Mouse (Mus musculus): ENCODE results near the gene Lama4.

- TF ChIP-seq CTCF (IDR thresholded peaks at IDR 0.05; ENCODE audit: borderline replicate concordance, control insufficient read depth, extremely low read depth, insufficient read depth, low read length, poor library complexity) = no peak
- no peak for TF ChIP-seq POLR2A (IDR thresholded peaks at IDR 0.05; ENCODE audit: control insufficient read depth, extremely low read depth, insufficient read depth, low read length, poor library complexity)
Measured at GRCm38 (mm10) chr10:38968326-38969072, 3.2 kb downstream of the Lama4 start.
